Mouse (Mus musculus) heart, embryonic 10.5 days (tissue): ENCODE data around the gene Gm9821. TPM values are rescaled to one million over a fixed set of nuclear protein-coding genes. Genes with fewer than 3 reads are reported as not detected.

Source experiments
- DNase-seq: peaks from one replicate; pipeline ENCODE4 v3.0.0-alpha.2; 2017; ENCODE audit warnings: low spot score
- H3K27ac ChIP-seq: fragments of 300-500 bp; sonication (generic); 2 replicates; pipeline ENCODE4 v1.5.1; 2016; ENCODE audit warnings: mild to moderate bottlenecking
- H3K27me3 ChIP-seq: fragments of 300-500 bp; sonication (generic); 2 replicates; pipeline ENCODE4 v1.6.1; 2016; ENCODE audit warnings: mild to moderate bottlenecking; ENCODE audit not compliant: poor library complexity, insufficient read depth, severe bottlenecking
- H3K36me3 ChIP-seq: fragments of 300-500 bp; sonication (generic); 2 replicates; pipeline ENCODE4 v1.6.1; 2016; ENCODE audit warnings: mild to moderate bottlenecking, moderate library complexity
- H3K4me1 ChIP-seq: fragments of 300-500 bp; sonication (generic); 2 replicates; pipeline ENCODE4 v1.6.1; 2016; ENCODE audit warnings: mild to moderate bottlenecking
- H3K4me3 ChIP-seq: fragments of 300-500 bp; sonication (generic); 2 replicates; pipeline ENCODE4 v1.5.1; 2016; ENCODE audit warnings: mild to moderate bottlenecking, moderate library complexity
- H3K9me3 ChIP-seq: fragments of 300-500 bp; sonication (generic); 2 replicates; pipeline ENCODE4 v1.6.1; 2016; ENCODE audit warnings: mild to moderate bottlenecking, moderate library complexity
- WGBS: fragments of 180-500 bp; shearing (Covaris S2); methylation state at CpG from one replicate; pipeline ENCODE4 v1.1.7; 2016; 5-methylcytosine and 5-hydroxymethylcytosine counted together
- polyA plus RNA-seq: library from polyadenylated mRNA; unstranded; fragments of >200 nt; fragmentation: Nextera tagmentation; extraction: Ambion mirVana; gene quantifications from 2 replicates; pipeline ENCODE4 v1.2.1, GENCODE M21; 2016

Gene Gm9821
- polyA plus RNA-seq, 1 experiment from 2014 or later, result 1.9 TPM

DNA sequence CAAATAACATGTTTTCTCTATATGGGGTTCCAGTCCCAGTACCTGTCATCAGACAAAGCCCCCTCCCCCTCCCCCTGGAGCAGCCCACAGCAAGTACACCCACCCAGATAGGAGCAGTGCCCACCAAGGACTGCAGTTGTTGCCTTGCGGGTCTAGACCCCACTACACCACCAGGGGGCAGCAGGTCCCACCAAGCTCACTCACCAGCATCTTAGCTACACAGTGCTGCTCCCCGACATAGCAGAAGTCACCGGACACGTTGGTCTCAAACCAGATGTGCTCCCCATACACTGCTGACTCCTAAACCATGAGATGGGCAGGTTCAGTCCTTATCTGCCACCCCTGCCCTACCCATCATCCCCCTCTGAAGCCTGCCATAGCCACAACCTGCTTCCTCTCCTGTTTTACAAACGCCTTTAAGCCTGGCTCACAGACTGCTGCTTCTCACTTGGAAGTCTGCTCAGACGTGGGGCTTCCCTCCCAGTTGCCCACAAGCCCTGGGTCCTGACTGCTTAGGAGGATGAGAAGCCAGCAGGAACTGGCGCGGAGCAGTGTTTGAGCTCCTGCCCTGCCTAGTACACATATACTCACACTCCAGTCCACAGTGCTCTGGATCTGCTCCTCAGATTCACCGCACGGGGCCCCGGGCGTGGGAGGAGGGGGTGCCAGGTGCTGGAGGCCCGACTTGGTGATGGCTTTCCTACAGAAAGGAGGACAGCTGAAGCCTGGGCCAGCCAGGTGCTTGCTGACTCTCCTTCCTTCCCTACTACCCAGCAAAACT lies 1.1 kb upstream of the Gm9821 start:
- peak overlapping the region; percentile 69 for H3K27ac ChIP-seq
- no peaks in the 10 kb centered on the region for H3K9me3 ChIP-seq
- H3K4me3 ChIP-seq, result 0 out of 2 replicates have a peak overlapping the region, but pooled peaks have one; percentile 0
- no peaks in the 10 kb centered on the region for H3K27me3 ChIP-seq
- 39% methylated on average over 13 of the region's 13 CpGs for WGBS
- H3K36me3 ChIP-seq, result peaks cover 56% of the 10 kb centered on the region
- peaks cover 76% of the 10 kb centered on the region for H3K4me1 ChIP-seq
- DNase-seq, result no peak

DNA sequence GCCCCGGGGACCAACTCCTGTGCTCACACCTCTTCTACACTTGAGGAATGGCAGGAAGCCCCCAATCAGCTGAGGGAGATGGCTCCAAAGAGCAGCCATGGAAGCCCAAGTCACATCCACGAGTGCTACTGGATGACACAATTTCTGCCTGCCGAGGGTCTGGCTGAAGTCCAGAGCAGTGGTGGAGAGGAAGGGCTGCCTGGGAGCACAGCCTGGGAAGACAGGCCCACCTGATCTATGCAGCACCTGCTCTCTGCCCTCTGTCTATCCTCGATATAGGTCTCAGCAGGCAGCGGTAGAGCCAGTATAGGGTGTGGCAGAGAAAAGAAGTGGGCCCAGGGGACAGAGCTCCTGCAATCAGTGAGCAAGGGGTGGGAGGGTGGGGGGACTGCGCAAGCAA lies 1.3 kb downstream of the Gm9821 start:
- Histone ChIP-seq H3K4me1 (peaks cover 93% of the 10 kb centered on the region), H3K9me3 (no peaks in the 10 kb centered on the region), H3K27ac (peak overlapping the region; percentile 96), H3K4me3 (no peak overlapping the region), H3K27me3 (no peaks in the 10 kb centered on the region), H3K36me3 (peaks cover 33% of the 10 kb centered on the region)
- DNase-seq, result no peak
- 47% methylated on average over 6 of the region's 6 CpGs for WGBS

DNA sequence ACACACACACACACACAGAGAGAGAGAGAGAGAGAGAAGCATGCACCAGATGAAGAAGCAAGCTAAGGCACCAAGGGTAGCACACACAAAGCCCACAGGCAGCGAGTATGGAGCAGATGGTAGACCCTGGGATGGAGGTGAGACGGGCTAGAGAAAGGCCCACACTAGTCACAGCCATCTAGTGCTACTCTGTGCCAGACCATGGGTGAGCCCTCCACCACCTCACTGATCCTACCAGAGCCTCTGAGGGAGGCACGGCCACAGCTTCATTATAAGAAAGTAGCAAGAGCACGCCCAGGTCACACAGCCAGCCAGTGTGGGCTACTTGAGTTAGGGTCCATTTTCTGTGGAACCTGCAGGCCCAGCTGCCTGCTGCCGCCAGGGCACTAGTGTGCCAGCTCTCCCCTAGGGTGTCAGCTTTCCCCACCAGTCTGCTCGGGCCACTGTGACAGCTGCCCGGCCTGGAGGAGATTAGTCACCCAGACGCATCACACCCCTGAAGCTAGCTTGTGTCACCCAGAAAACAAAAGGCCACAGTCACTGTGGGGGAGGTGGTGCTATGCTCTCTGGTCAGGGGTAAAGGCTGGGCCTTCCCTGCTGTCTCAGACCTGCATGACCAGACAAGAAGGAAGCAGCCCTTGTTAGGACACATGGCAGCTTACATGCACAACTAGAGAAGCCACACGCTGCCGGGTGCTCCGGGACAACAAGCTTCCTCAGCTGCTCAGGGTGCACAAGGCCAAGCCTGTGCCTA lies 2.1 kb downstream of the Gm9821 start:
- H3K27me3 ChIP-seq, result no peaks in the 10 kb centered on the region
- 42% methylated on average over 11 of the region's 11 CpGs for WGBS
- H3K9me3 ChIP-seq, result no peaks in the 10 kb centered on the region
- DNase-seq, result peak; percentile 89
- peak overlapping the region; percentile 60 for H3K4me3 ChIP-seq
- H3K4me1 ChIP-seq, result peaks cover 88% of the 10 kb centered on the region
- peaks cover 26% of the 10 kb centered on the region; the same call in 1 of the 2 replicates for H3K36me3 ChIP-seq
- H3K27ac ChIP-seq, result peak overlapping the region; percentile 96

DNA sequence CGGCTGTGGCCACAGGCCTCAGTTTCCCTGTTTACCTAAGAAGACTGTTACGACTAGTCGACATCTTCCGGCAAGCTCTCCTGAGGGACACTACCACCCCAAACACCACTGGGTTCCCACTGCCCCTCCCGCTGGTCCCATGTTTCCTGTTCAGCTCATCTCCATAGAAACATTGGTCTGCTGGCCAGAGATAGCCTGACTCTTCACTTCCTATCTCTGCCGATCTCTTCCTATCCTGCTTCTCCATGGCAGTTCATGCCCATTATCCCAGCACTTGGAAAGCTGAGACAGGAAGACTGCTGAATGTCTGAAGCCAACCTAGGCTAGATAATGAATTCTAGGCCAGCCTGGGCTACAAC lies 2.6 kb downstream of the Gm9821 start:
- peak overlapping the region; percentile 60 for H3K4me3 ChIP-seq
- no peaks in the 10 kb centered on the region for H3K9me3 ChIP-seq
- peaks cover 22% of the 10 kb centered on the region; the same call in 1 of the 2 replicates for H3K36me3 ChIP-seq
- WGBS, result 66% methylated on average over 6 of the region's 6 CpGs
- no peak for DNase-seq
- H3K27ac ChIP-seq, result peak overlapping the region; percentile 96
- peaks cover 84% of the 10 kb centered on the region for H3K4me1 ChIP-seq
- no peaks in the 10 kb centered on the region for H3K27me3 ChIP-seq

DNA sequence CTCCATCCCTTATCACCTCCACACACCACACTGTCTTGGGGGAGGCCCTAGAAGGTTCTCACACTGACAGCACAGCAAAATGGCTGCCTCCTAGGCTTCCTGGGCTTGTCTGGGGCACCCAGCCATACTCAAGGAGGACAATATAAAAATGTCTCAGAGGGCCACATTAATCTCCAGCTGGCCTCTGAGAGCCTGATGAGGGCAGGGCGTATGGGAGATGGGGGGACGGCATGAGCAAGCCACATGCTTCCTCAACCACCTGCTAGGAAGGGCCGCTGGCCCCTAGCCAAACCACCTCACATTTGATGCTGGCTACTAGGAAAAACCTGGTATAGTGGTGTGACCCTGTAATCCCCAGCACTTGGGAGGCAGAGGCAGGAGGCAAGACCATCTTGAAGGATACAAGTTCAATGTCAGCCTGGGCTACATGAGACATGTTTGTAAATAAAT lies 3.3 kb downstream of the Gm9821 start:
- Histone ChIP-seq H3K4me1 (peaks cover 84% of the 10 kb centered on the region), H3K4me3 (peak overlapping the region; percentile 60), H3K9me3 (no peaks in the 10 kb centered on the region)

DNA sequence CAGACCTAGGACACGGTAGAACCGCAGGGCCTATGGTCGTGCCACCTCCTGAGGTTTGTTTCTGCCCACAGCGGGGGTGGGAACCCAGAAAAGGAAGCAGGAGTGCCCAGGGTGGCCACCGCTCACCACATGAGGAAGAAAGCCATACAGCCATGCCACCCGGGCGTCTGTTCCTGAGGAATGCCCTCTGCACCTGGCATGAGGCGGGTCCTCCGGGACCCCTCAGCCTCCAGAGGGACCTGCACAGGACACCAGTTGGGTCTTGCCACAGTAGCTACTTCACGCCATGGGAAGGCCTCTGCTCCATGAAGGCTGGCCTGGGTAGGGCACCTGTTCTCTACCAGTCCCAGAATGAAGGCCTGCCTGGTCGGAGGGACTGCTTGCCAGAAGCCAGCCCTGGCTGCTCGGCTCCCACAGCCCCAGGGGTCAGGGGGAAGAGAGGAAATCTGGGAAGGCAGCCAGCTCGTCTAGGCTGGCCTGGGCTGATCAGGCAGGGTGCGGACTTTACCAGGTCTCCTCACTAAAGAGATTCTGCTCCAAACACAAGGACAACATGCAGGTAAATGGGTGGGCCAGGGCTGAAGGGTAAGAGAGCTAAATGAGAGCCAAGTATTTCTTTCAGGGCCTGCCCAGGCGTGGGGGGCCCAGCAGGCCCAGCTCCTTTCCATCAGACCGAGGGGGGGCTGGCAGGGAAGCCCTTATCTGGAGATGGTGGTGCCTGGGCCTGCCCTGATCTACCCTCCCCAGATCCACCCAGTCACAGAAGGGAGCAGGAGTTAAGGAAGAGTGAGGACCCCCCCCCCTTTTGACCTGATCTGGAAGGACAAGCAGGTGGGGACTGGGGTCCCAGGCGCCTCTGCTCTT lies 4.1 kb downstream of the Gm9821 start:
- WGBS, result 54% methylated on average over 17 of the region's 17 CpGs
- no peak for DNase-seq
- H3K36me3 ChIP-seq, result peaks cover 11% of the 10 kb centered on the region; the same call in 1 of the 2 replicates
- H3K4me3 ChIP-seq, result peak overlapping the region; percentile 60
- H3K27ac ChIP-seq, result peak overlapping the region; percentile 96
- H3K27me3 ChIP-seq, result no peaks in the 10 kb centered on the region
- no peaks in the 10 kb centered on the region for H3K9me3 ChIP-seq
- peaks cover 85% of the 10 kb centered on the region for H3K4me1 ChIP-seq

More for the DNA sequence above, 3.3 kb downstream of the Gm9821 start:
- H3K36me3 ChIP-seq, result peaks cover 15% of the 10 kb centered on the region; the same call in 1 of the 2 replicates
- 60% methylated on average over 3 of the region's 3 CpGs for WGBS
- H3K27me3 ChIP-seq, result no peaks in the 10 kb centered on the region
- no peak for DNase-seq
- peak overlapping the region; percentile 96 for H3K27ac ChIP-seq

DNA sequence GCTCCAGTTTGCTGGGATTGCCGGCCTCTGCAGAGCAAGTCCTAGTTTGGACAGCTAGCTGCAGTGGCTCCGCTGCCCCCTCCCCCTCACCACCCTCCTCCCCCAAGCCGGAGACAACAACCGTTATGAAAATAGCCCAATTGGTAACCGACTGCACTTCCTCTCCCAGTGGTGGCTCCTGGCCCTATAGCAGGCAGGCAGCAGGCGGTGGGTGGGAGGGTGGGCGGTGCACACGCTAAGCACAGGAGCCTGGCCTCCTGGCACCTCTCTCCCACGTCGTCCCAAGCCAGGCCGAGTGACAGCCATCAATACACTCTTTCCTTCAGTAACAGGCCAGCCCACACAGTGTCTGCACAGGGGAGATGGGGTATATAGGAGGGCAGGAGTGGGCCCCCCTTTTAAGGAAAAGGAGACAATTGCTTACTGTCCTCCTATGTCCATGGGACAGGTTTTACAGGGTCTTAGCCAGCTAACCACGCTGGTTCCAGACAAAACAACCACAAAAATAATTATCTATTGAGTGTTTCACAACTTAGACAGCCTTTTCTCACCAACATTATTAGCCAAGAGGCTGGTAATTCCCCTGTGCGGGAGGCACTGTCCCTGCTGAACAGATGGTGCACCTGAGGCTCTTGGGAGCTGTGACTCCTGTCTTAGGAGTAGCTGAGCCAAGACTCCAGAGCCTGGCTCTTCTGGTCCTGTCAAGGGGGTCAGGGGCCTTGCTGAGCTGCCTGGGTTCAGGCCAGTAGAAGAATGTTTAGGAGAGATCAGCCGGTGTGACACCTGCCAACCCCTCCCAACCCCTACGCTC lies 5.0 kb downstream of the Gm9821 start:
- 14% methylated on average over 15 of the region's 15 CpGs for WGBS

DNA sequence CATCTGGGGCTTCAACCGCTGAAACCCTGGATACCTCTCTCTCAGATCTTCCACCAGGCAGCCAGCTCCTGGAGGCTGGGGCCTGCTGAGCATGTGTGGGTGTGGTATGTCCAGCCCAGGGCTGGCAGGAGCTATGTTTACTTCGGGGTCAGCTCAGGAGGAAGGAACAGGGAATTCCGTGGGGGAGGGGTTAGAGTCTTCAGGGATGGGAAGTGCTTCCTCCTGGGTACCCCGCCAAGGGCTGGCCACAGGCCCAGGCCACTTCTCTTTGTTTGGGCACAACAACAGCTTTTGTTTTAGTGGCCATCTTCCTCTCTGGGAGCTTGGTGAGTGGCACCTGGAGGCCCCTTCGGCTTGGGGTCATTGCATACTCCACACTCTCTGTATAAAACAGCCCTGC lies 8.3 kb downstream of the Gm9821 start:
- H3K27ac ChIP-seq, result peak overlapping the region; percentile 62

More for the DNA sequence above, 5.0 kb downstream of the Gm9821 start:
- Histone ChIP-seq H3K27ac (peak overlapping the region; percentile 96), H3K9me3 (no peaks in the 10 kb centered on the region), H3K4me3 (peak overlapping the region; percentile 60), H3K4me1 (peaks cover 85% of the 10 kb centered on the region), H3K27me3 (no peaks in the 10 kb centered on the region), H3K36me3 (peaks cover 3% of the 10 kb centered on the region; the same call in 1 of the 2 replicates)
- peak; percentile 95 for DNase-seq

DNA sequence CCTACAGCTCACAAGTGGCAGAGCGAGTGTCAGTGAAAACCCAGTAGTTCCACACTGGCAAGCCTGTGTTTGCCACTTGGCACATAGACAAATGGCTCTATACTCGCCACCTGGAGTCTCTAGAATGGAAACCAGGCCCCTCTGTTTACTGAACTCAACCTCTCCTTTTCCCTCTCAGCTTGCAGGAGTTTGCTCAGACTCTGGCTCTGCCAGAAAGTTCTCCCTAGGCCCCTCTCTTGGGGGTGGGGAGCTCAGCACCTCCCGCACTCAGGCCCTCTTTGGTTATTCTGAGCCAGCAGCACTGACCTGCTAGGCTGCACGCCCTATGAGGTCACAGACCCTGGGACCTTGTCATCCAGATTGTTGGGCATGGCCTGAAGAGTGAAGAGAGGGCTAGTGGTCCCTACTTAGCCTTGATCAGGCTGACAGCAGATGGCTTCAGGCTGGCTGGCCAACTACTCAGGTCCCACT lies 9.7 kb downstream of the Gm9821 start:
- Histone ChIP-seq H3K27me3 (no peaks in the 10 kb centered on the region), H3K27ac (peak overlapping the region; percentile 69), H3K4me3 (no peak overlapping the region), H3K9me3 (no peaks in the 10 kb centered on the region), H3K36me3 (peaks cover 4% of the 10 kb centered on the region; the same call in 1 of the 2 replicates), H3K4me1 (peaks cover 82% of the 10 kb centered on the region)
- peak; percentile 73 for DNase-seq
- WGBS, result 81% methylated on average over 4 of the region's 4 CpGs

More for the DNA sequence above, 8.3 kb downstream of the Gm9821 start:
- Histone ChIP-seq H3K36me3 (no peaks in the 10 kb centered on the region), H3K4me1 (peaks cover 82% of the 10 kb centered on the region), H3K9me3 (no peaks in the 10 kb centered on the region), H3K4me3 (peak overlapping the region; percentile 20; the same call in 1 of the 2 replicates), H3K27me3 (no peaks in the 10 kb centered on the region)
- DNase-seq, result peak; percentile 82
- WGBS, result 11% methylated on average over 5 of the region's 5 CpGs

DNA sequence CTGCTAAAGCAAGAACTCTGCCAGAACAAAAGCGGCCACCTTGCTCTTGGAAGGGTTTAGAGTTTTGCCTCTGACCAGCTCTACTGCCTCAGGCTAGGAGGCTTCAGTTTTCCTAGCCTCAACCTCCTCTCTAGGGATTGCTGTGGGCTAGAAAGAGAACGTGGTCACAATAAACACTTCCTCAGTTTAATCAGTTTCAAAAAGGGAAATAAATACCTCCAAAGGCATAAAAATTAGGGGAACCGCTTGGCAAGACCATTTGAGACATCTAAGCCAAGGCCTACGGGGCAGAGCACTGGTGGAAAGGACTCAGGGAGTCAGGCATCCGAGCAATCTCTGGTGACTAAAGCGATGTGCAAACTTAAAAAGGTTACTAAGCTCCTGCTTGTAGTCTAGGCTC lies 10.4 kb downstream of the Gm9821 start:
- Histone ChIP-seq H3K36me3 (peaks cover 8% of the 10 kb centered on the region; the same call in 1 of the 2 replicates), H3K9me3 (no peaks in the 10 kb centered on the region), H3K4me1 (peaks cover 82% of the 10 kb centered on the region), H3K27me3 (no peaks in the 10 kb centered on the region), H3K4me3 (no peak overlapping the region), H3K27ac (peak overlapping the region; percentile 69)
- DNase-seq, result no peak
- WGBS, result 86% methylated on average over 6 of the region's 6 CpGs

DNA sequence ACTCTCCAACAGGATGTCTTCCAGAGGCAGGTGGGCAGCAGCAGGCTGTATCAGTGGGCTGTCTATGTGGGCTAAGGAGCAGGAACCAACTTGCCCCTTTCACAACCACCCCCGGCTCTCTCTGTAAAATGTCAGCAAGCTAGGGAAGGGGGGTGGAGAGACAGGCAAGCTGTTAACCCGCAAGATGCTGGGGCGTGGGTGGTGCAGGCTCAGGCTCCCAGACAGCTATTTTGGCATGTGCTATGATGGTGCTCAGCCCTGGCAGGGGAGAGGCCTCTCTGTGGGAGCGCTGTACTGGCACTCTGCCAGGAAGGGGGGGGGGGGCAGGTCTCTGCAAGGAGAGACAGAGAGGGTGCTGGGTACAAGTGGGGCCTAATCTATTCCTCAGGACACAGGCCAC lies 11.6 kb downstream of the Gm9821 start:
- peaks cover 8% of the 10 kb centered on the region; the same call in 1 of the 2 replicates for H3K36me3 ChIP-seq
- H3K9me3 ChIP-seq, result no peaks in the 10 kb centered on the region
- DNase-seq, result peak; percentile 91
- WGBS, result 15% methylated on average over 4 of the region's 4 CpGs
- peaks cover 87% of the 10 kb centered on the region for H3K4me1 ChIP-seq
- H3K4me3 ChIP-seq, result peak overlapping the region; percentile 31
- H3K27me3 ChIP-seq, result no peaks in the 10 kb centered on the region
- H3K27ac ChIP-seq, result peak overlapping the region; percentile 83
